Mouse (Mus musculus): Measurements from ENCODE around the gene Gm10681.
"Not testable (repeated sequence)": the region's sequence is repeated elsewhere in the genome, so short reads cannot be mapped to it uniquely, and the experiment has no call there.

- not testable (repeated sequence) for TF ChIP-seq CTCF (conservative IDR thresholded peaks at IDR 0.05; ENCODE audit: low read length); POU5F1 (IDR thresholded peaks at IDR 0.05; ENCODE audit: borderline replicate concordance, low read length)
Observed at GRCm38 (mm10) chr3:98550832-98551231, 37.8 kb downstream of the Gm10681 start.

Data from E14TG2a.4 (cell line).